Mouse (Mus musculus): Measurements from ENCODE around the gene Stxbp2. TPM values are rescaled to one million over a fixed set of nuclear protein-coding genes. Genes with fewer than 3 reads are reported as not detected.

The Stxbp2 gene
- polyA plus RNA-seq, 1 experiment from 2014 or later, result 76.5 TPM

DNA sequence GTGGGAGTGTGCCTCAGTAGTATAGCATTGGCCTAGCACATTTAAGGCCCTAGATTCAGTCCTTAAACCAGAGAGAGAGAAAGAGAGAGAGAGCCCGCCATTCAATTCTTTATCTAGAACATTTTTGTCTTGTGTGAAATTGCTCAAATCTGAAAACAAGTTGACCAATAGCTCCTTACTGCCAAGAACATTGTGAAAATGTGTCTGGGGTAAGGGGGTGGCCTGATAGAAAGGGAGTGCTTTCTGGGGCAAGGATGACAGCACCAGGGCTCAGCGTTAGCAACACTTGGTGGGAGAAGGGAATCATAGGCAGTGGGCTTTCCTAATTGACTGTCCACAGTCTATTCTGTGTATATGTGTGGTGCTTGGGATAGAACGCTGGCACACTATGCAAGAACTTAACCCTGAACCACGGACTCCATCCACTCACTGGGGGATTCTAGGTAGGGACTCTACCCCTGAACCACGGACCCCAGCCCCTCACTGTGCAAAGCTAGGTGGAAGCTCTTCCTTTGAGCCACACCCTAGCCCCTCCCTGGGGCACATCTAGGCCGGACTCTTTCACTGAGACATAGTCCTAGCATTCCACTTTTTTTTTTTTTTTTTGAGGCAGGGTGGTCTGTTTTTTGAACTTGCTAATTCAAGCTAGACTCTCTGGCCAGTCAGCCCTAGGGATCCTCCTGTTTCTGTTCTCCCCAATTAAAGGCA, 16.2 kb downstream of the Stxbp2 start:
- H3K9me3 ChIP-seq (replicated peaks), result no peaks in the 10 kb centered on the region
- no peak overlapping the region for H3K27ac ChIP-seq
- H3K4me2 ChIP-seq, result no peak overlapping the region
- 0 out of 2 replicates have a peak, but pooled peaks cover 6% of the 10 kb centered on the region for H3K27me3 ChIP-seq (replicated peaks)
- H3K4me1 ChIP-seq, result no peaks in the 10 kb centered on the region
- H3K4me3 ChIP-seq, result no peak overlapping the region
- H3K9ac ChIP-seq, result no peak overlapping the region
- no peak for ATAC-seq
- peaks cover 13% of the 10 kb centered on the region for H3K36me3 ChIP-seq
- WGBS (ENCODE audit: insufficient replicate concordance), result 66% methylated on average over 6 of the region's 6 CpGs

DNA sequence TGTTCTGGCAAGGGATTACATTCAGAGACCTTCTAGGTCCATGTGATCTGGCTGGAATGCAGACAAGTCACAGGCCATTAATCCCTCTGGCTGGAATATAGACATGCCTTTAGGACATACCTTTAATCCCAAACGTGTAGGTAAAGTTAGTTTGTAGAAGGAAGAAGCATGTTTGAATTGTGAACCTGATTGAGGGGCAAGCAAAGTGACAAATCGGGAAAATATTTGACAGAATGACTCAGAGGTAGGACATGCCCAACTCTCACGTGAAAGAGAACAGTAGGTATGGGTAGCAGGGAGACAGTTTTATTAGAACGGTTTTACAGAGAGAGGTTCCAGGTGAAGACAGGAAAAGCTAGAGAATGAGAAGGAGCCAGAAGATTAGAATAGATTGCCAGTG, 16.8 kb downstream of the Stxbp2 start:
- Histone ChIP-seq H3K4me1 (no peaks in the 10 kb centered on the region), H3K9ac (no peak overlapping the region), H3K4me3 (no peak overlapping the region), H3K36me3 (peaks cover 7% of the 10 kb centered on the region), H3K27ac (no peak overlapping the region), H3K4me2 (no peak overlapping the region), H3K27me3 (replicated peaks) (peaks cover 11% of the 10 kb centered on the region; the same call in 1 of the 2 replicates), H3K9me3 (replicated peaks) (no peaks in the 10 kb centered on the region)
- 60% methylated on average over 4 of the region's 4 CpGs for WGBS (ENCODE audit: insufficient replicate concordance)
- ATAC-seq, result no peak

DNA sequence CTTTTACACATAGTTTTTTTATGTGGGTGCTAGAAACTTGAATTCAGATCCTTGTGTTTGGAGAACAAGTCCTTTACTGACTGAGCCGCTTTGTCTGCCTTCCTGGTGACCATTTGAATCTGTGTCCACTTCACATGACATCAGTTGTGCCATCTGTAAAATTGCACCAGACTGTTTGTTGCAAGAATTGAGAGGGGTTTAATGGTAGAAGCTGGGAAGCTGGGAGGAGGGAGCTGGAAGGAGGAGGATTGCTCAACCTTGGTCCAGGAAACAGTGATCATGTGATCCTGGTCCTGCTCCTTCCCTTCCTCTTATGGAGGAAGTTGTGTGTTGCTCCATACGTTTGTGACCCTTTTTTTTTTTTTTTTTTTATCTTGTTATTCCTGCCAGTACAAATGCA, 17.5 kb downstream of the Stxbp2 start:
- 62% methylated on average over 2 of the region's 2 CpGs for WGBS (ENCODE audit: insufficient replicate concordance)
- Histone ChIP-seq H3K4me2 (no peak overlapping the region), H3K36me3 (peaks cover under 1% of the 10 kb centered on the region), H3K9me3 (replicated peaks) (no peaks in the 10 kb centered on the region), H3K27ac (no peak overlapping the region), H3K4me1 (no peaks in the 10 kb centered on the region), H3K27me3 (replicated peaks) (peaks cover 14% of the 10 kb centered on the region; the same call in 1 of the 2 replicates), H3K4me3 (no peak overlapping the region), H3K9ac (no peak overlapping the region)
- no peak for ATAC-seq

DNA sequence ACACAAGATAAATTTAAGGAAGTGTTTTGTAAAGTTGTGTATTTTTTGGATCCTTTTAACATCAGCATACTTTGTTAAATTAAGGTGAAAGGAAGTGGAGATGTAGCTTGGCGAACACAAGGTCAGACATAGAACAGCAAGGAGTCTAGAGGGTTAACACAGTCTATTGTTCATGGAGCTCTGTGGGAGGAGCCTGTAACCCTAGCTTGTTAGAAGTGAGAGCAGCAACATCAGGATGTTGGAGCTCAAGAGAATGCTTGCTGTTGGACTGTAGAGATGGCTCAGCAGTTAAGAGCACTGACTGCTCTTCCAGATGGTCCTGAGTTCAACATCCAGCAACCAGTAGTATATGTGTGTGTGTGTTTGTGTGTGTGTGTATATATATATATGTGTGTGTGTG, 18.2 kb downstream of the Stxbp2 start:
- ATAC-seq, result no peak
- H3K4me2 ChIP-seq, result peak overlapping the region; percentile 31
- no peak overlapping the region for H3K4me3 ChIP-seq
- no peaks in the 10 kb centered on the region for H3K36me3 ChIP-seq
- WGBS (ENCODE audit: insufficient replicate concordance), result 29% methylated on average over 1 of the region's 1 CpGs
- no peak overlapping the region for H3K9ac ChIP-seq
- H3K27ac ChIP-seq, result no peak overlapping the region
- no peaks in the 10 kb centered on the region for H3K9me3 ChIP-seq (replicated peaks)
- H3K4me1 ChIP-seq, result no peaks in the 10 kb centered on the region
- H3K27me3 ChIP-seq (replicated peaks), result peaks cover 14% of the 10 kb centered on the region; the same call in 1 of the 2 replicates

DNA sequence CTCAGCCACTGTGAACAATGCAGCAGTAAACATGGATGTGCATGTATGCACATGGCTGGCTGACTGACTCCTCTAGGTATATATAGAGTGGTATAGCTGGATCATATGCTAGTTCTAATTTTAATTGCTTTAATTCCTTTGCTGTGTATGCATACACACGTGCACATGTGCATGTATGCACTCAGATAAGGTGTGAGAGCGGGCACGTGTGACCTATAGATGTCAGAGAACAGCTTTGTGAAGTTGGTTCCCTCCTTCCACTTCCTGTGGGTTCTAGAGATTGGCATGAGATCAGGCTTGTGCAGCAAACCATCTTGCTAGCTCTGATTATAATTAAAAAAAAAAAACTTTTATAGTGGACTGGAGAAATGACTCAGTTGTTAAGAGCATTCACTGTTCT, 22.1 kb downstream of the Stxbp2 start:
- Histone ChIP-seq H3K36me3 (no peaks in the 10 kb centered on the region), H3K9ac (no peak overlapping the region), H3K4me3 (no peak overlapping the region), H3K9me3 (replicated peaks) (no peaks in the 10 kb centered on the region), H3K4me2 (no peak overlapping the region), H3K27ac (no peak overlapping the region), H3K27me3 (replicated peaks) (peaks cover 24% of the 10 kb centered on the region), H3K4me1 (no peaks in the 10 kb centered on the region)
- WGBS (ENCODE audit: insufficient replicate concordance), result 34% methylated on average over 3 of the region's 3 CpGs
- no peak for ATAC-seq

DNA sequence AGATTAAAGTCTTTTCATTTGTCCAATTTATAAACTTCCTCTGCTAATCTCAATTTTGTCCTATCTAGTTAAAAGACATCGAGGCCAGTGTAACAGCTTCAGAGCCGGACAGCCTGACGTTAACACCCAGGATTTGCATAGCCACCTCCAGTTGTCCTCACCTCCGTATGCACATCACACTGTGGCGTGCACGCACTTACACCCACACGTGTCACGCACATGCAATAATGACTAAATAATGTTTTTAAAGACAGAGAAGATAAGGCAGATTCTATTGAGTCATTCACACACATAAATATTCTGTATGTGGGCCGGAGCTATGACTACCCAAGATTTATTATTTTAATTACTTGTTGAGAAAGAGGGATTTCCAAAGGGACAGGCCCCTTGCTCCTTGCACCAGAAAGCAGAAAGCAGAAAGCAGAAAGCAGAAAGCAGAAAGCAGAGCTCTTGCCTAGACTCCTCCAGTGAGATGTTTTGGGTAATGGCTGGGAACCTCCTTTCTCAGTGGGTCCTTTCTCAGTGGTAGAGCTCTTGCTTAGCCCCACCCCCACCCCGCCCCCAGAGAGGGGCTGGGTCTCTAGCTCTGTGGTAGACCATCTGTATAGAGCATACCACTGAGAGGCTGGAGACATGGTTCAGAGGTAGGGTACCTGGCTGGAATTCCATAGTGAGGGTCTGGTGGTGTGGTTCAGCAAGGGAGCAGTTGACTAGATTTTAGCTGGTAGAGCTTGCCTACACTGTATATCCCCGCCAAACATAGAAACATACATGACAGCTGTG, 24.2 kb downstream of the Stxbp2 start:
- 70% methylated on average over 11 of the region's 11 CpGs for WGBS (ENCODE audit: insufficient replicate concordance)
- ATAC-seq, result 0 out of 2 replicates have a peak, but pooled peaks have one; percentile 19

DNA sequence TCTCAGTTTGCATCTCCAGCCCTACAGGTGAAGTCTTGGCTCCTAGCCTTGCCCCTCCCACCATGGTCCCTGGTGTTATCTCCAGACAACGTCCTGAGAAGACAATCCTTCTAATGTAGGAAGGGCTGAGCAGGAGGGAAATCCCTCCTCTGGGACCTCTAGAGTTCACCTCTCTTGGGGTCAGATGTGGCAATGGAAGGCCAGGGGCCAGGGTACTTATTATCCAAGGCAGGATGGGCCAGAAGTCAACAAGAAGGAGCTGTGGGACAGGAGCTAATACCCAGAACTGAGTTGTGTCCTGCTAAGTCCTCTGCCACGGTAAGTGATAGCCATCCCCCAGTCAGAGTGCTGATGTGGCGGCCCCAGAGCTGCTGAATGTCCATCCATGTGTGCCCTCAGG, 24.8 kb downstream of the Stxbp2 start, which contains the start of gene Retn:
Gene Retn, plus strand, starts transcription at position 245 of the 400 bp plus-strand sequence.
- H3K4me1 ChIP-seq, result 0 out of 2 replicates have a peak, but pooled peaks cover 3% of the 10 kb centered on the region
- H3K9ac ChIP-seq, result no peak within 1 kb of the TSS
- no peak within 1 kb of the TSS for H3K4me2 ChIP-seq
- 48% methylated on average over 3 of the region's 3 CpGs for WGBS (ENCODE audit: insufficient replicate concordance)
- no peak within 1 kb of the TSS for H3K27ac ChIP-seq
- H3K4me3 ChIP-seq, result no peak within 1 kb of the TSS
- H3K27me3 ChIP-seq (replicated peaks), result peaks cover 31% of the 10 kb centered on the region
- ATAC-seq, result 0 out of 2 replicates have a peak, but pooled peaks have one; percentile 7
- H3K9me3 ChIP-seq (replicated peaks), result no peaks in the 10 kb centered on the region
- H3K36me3 ChIP-seq, result no peaks in the 10 kb centered on the region

More for the DNA sequence above, 24.2 kb downstream of the Stxbp2 start:
- Histone ChIP-seq H3K4me1 (no peaks in the 10 kb centered on the region), H3K4me3 (no peak overlapping the region), H3K4me2 (no peak overlapping the region), H3K9me3 (replicated peaks) (no peaks in the 10 kb centered on the region), H3K27ac (no peak overlapping the region), H3K9ac (no peak overlapping the region), H3K36me3 (no peaks in the 10 kb centered on the region), H3K27me3 (replicated peaks) (peaks cover 32% of the 10 kb centered on the region)

DNA sequence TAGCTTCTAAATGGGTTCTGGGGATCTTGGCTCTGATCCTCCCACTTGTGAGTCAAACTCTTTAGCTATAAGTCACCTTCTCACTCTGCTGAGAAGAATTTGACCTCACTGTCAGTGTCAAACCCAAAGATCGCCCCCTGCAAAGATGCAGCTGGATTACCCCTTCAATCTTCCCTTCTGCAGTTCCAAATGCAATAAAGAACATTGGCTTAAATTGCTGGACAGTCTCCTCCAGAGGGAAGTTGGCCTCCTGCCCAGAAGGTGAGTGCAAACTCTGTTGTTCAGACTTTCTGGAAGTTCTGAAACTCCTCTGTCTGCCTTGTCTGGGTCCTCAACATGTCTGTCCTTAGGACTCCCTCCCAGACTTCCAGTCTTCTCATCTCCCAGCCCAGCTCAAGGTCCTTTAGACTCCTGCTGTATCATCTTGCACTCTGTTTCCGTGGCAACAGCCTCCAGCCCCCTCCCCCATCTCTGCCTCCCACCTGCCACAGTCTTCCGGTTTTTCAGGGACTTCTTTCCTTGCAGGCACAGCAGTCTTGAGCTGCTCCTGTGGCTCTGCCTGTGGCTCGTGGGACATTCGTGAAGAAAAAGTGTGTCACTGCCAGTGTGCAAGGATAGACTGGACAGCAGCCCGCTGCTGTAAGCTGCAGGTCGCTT, 26.1 kb downstream of the Stxbp2 start:
- no peaks in the 10 kb centered on the region for H3K36me3 ChIP-seq
- no peak overlapping the region for H3K9ac ChIP-seq
- H3K27ac ChIP-seq, result no peak overlapping the region
- no peak for ATAC-seq
- 20% methylated on average over 7 of the region's 7 CpGs for WGBS (ENCODE audit: insufficient replicate concordance)
- H3K4me2 ChIP-seq, result no peak overlapping the region
- H3K4me1 ChIP-seq, result 0 out of 2 replicates have a peak, but pooled peaks cover 3% of the 10 kb centered on the region
- peaks cover 26% of the 10 kb centered on the region for H3K27me3 ChIP-seq (replicated peaks)
- no peaks in the 10 kb centered on the region for H3K9me3 ChIP-seq (replicated peaks)
- H3K4me3 ChIP-seq, result no peak overlapping the region

DNA sequence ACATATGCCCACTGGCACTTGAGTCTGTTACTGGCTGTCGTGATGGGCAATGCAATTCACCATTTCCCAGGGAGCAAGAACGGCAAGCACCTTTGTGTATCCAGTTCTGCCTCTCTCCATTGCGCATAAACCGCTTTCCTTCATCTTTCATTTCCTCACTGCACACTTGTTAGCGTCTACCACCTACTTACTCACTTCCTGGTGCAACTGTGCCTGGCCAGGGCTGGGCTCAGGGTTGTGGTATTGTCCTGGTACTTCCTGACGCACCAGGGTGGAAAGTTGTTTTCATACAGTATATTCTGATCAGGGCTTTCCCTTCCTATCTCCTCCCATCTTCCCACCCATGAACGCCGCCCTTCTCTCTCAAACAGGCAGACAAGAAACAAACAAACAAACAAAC, 30.1 kb downstream of the Stxbp2 start:
- Histone ChIP-seq H3K4me2 (no peak overlapping the region), H3K4me3 (no peak overlapping the region), H3K36me3 (no peaks in the 10 kb centered on the region), H3K27me3 (replicated peaks) (peaks cover 13% of the 10 kb centered on the region; the same call in 1 of the 2 replicates), H3K27ac (no peak overlapping the region), H3K9me3 (replicated peaks) (no peaks in the 10 kb centered on the region), H3K4me1 (0 out of 2 replicates have a peak, but pooled peaks cover 3% of the 10 kb centered on the region), H3K9ac (no peak overlapping the region)
- ATAC-seq, result no peak
- 47% methylated on average over 8 of the region's 8 CpGs for WGBS (ENCODE audit: insufficient replicate concordance)

DNA sequence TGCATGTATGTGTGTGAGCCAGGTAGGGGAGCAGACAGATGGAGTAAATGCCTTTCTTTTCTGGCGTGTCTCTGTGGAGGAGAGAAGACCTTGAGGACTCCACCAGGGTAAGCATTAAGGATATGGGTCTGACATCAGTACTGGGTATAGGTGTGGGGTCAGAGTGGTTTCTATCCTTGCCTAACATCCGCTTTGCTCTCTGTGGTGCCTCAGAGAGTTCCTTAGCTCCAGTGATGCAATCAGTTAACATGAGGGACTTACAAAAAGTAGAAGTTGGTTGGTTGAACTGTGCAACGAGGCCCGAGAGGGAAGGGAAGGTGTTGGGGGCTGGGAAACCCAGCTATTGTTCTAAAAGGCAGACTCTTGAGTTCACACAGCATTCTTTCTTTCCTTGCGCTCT, 33.6 kb downstream of the Stxbp2 start:
- ATAC-seq, result 0 out of 2 replicates have a peak, but pooled peaks have one; percentile 8
- Histone ChIP-seq H3K4me2 (no peak overlapping the region), H3K27me3 (replicated peaks) (no peaks in the 10 kb centered on the region; the same call in 1 of the 2 replicates), H3K9ac (no peak overlapping the region), H3K4me3 (no peak overlapping the region), H3K27ac (no peak overlapping the region; the same call in 1 of the 2 replicates), H3K9me3 (replicated peaks) (no peaks in the 10 kb centered on the region), H3K4me1 (0 out of 2 replicates have a peak, but pooled peaks cover 3% of the 10 kb centered on the region), H3K36me3 (no peaks in the 10 kb centered on the region)
- 16% methylated on average over 4 of the region's 5 CpGs for WGBS (ENCODE audit: insufficient replicate concordance)

DNA sequence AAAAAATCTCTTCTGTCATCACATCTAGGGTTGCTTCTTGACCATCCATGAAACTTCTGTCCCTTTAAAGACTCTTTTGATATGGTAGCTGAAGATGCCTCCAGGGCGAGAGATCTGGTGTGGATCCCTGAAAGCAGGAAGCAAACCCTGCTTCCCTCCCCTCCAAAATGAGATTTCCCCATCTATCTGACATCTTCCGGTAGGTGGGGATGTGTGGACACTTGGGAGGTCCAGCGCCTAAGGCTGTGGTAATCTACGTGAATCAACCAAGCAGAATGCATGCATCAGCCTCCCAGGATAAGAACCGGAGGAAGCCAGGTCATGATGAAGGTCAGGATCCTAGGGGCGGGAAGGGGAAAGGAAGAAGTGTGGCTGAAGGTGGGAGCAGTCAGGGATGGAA, 34.8 kb downstream of the Stxbp2 start, which contains the start of gene Mcemp1:
Gene Mcemp1, plus strand, starts transcription at position 248 of the 400 bp plus-strand sequence.
- H3K27ac ChIP-seq, result peak within 1 kb of the TSS; percentile 7; the same call in 1 of the 2 replicates
- H3K4me1 ChIP-seq, result no peaks in the 10 kb centered on the region

More for the DNA sequence above, 34.8 kb downstream of the Stxbp2 start, which contains the start of gene Mcemp1:
- H3K36me3 ChIP-seq, result no peaks in the 10 kb centered on the region
- 55% methylated on average over 6 of the region's 6 CpGs for WGBS (ENCODE audit: insufficient replicate concordance)
- no peaks in the 10 kb centered on the region for H3K9me3 ChIP-seq (replicated peaks)
- H3K4me3 ChIP-seq, result no peak within 1 kb of the TSS
- H3K27me3 ChIP-seq (replicated peaks), result no peaks in the 10 kb centered on the region; the same call in 1 of the 2 replicates
- no peak for ATAC-seq
- H3K9ac ChIP-seq, result no peak within 1 kb of the TSS
- H3K4me2 ChIP-seq, result no peak within 1 kb of the TSS
